In genomic region chr9:105553629-105554438, GRCm38 (mm10) we compare ENCODE assay signal across 9 mouse cellular contexts. TPM values are rescaled to one million over a fixed set of nuclear protein-coding genes. Genes with fewer than 3 reads are reported as not detected.
DNase-seq lines count a peak whose midpoint lies in the region; ATAC-seq and TF ChIP-seq lines count a peak whose summit lies in the region.
"Had no signal": no experiment of that assay in that cellular context is flagged by ENCODE, and none has a peak within 500 bp of the region (broad histone marks: within the 10 kb centered on the region; RNA-seq: fewer than 3 reads in every experiment).

No protein-coding gene starts in this region.

- peak overlapping the region; percentile 34 for H3K4me2 ChIP-seq in lung, embryonic 14.5 days
- H3K4me2 ChIP-seq in embryonic facial prominence, embryonic 11.5 days (ENCODE audit: low read depth, low read length), result peak overlapping the region; percentile 23
- peak overlapping the region; percentile 53 for H3K4me2 ChIP-seq in intestine, embryonic 16.5 days (ENCODE audit: low read depth, low read length)
- H3K4me2 ChIP-seq in neural tube, embryonic 13.5 days, result peak overlapping the region; percentile 47

- no peaks in the 10 kb centered on the region for H3K36me3 ChIP-seq in lung, embryonic 14.5 days (ENCODE audit: insufficient read depth)
- H3K36me3 ChIP-seq in embryonic facial prominence, embryonic 11.5 days (replicated peaks; ENCODE audit: control insufficient read depth, insufficient read depth, low read depth, low read length), result no peaks in the 10 kb centered on the region
- no peaks in the 10 kb centered on the region for H3K36me3 ChIP-seq in intestine, embryonic 16.5 days (ENCODE audit: control insufficient read depth, insufficient read depth, low read length)
- H3K36me3 ChIP-seq in neural tube, embryonic 13.5 days, result no peaks in the 10 kb centered on the region

- no peak for ATAC-seq in lung, embryonic 14.5 days (ENCODE audit: insufficient read depth)
- no peak for ATAC-seq in embryonic facial prominence, embryonic 11.5 days (replicated peaks; ENCODE audit: insufficient number of reproducible peaks, low FRiP score, low TSS enrichment, low read depth)
- ATAC-seq in intestine, embryonic 16.5 days, result peak; percentile 31; the same call in 1 of the 2 replicates
- ATAC-seq in neural tube, embryonic 13.5 days (ENCODE audit: low read depth), result 0 out of 2 replicates have a peak, but pooled peaks have one; percentile 9

- H3K9me3 ChIP-seq in lung, embryonic 14.5 days (ENCODE audit: low read depth, low read length), result no peaks in the 10 kb centered on the region
- H3K9me3 ChIP-seq in embryonic facial prominence, embryonic 11.5 days (replicated peaks; ENCODE audit: control insufficient read depth, low read length), result no peaks in the 10 kb centered on the region
- H3K9me3 ChIP-seq in intestine, embryonic 16.5 days (ENCODE audit: control insufficient read depth, low read length), result no peaks in the 10 kb centered on the region
- no peaks in the 10 kb centered on the region for H3K9me3 ChIP-seq in neural tube, embryonic 13.5 days

- no peak overlapping the region; the same call in 1 of the 2 replicates for H3K27ac ChIP-seq in lung, embryonic 14.5 days (ENCODE audit: low read depth)
- H3K27ac ChIP-seq in embryonic facial prominence, embryonic 11.5 days (replicated peaks; ENCODE audit: low read depth, low read length), result no peak overlapping the region
- no peak overlapping the region; the same call in 1 of the 2 replicates for H3K27ac ChIP-seq in intestine, embryonic 16.5 days (ENCODE audit: low read length)
- peak overlapping the region; percentile 84 for H3K27ac ChIP-seq in neural tube, embryonic 13.5 days (replicated peaks)
- H3K27ac ChIP-seq: macrophage had no signal

- no peaks in the 10 kb centered on the region for H3K27me3 ChIP-seq in lung, embryonic 14.5 days (ENCODE audit: insufficient read depth, low read length)
- H3K27me3 ChIP-seq in embryonic facial prominence, embryonic 11.5 days (ENCODE audit: control insufficient read depth, insufficient read depth, low read length), result no peaks in the 10 kb centered on the region
- no peaks in the 10 kb centered on the region for H3K27me3 ChIP-seq in intestine, embryonic 16.5 days (replicated peaks; ENCODE audit: control insufficient read depth, insufficient read depth, low read length)
- H3K27me3 ChIP-seq in neural tube, embryonic 13.5 days, result no peaks in the 10 kb centered on the region

- peak; percentile 39 for DNase-seq in lung, embryonic 14.5 days
- DNase-seq in lung, postnatal 36 days, result no peak
- DNase-seq in embryonic facial prominence, embryonic 11.5 days (ENCODE audit: low spot score), result peak; percentile 22
- DNase-seq in thymus, postnatal 0 days (ENCODE audit: low spot score), result no peak
- no peak for DNase-seq in ovary, postnatal 10 days (ENCODE audit: low spot score)
- DNase-seq in gastrocnemius, postnatal 10 days, result no peak

- TF ChIP-seq CTCF in lung, embryonic 14.5 days (IDR thresholded peaks at IDR 0.05; ENCODE audit: low read depth), result no peak

- H3K4me3 ChIP-seq in lung, embryonic 14.5 days (ENCODE audit: low read depth, low read length), result no peak overlapping the region
- H3K4me3 ChIP-seq in embryonic facial prominence, embryonic 11.5 days (ENCODE audit: low read depth, low read length), result no peak overlapping the region; the same call in 1 of the 2 replicates
- peak overlapping the region; percentile 18 for H3K4me3 ChIP-seq in intestine, embryonic 16.5 days (ENCODE audit: low read length)
- peak overlapping the region; percentile 19 for H3K4me3 ChIP-seq in neural tube, embryonic 13.5 days

- no peak overlapping the region for H3K9ac ChIP-seq in lung, embryonic 14.5 days
- peak overlapping the region; percentile 39 for H3K9ac ChIP-seq in embryonic facial prominence, embryonic 11.5 days (replicated peaks; ENCODE audit: low read length)
- H3K9ac ChIP-seq in intestine, embryonic 16.5 days (ENCODE audit: low read depth, low read length), result 0 out of 2 replicates have a peak overlapping the region, but pooled peaks have one; percentile 14
- H3K9ac ChIP-seq in neural tube, embryonic 13.5 days, result peak overlapping the region; percentile 57

- 20% methylated on average over 24 of the region's 24 CpGs for WGBS in lung, embryonic 14.5 days
- 23% methylated on average over 24 of the region's 24 CpGs for WGBS in embryonic facial prominence, embryonic 11.5 days
- WGBS in intestine, embryonic 16.5 days, result 19% methylated on average over 24 of the region's 24 CpGs
- WGBS in neural tube, embryonic 13.5 days, result 8% methylated on average over 24 of the region's 24 CpGs

- peaks cover 13% of the 10 kb centered on the region; the same call in 1 of the 2 replicates for H3K4me1 ChIP-seq in lung, embryonic 14.5 days (ENCODE audit: insufficient read depth)
- no peaks in the 10 kb centered on the region for H3K4me1 ChIP-seq in embryonic facial prominence, embryonic 11.5 days (ENCODE audit: control insufficient read depth, insufficient read depth, low read length)
- H3K4me1 ChIP-seq in intestine, embryonic 16.5 days (ENCODE audit: control insufficient read depth, insufficient read depth, low read length), result peaks cover 19% of the 10 kb centered on the region
- peaks cover 40% of the 10 kb centered on the region for H3K4me1 ChIP-seq in neural tube, embryonic 13.5 days (replicated peaks)

RNA-seq across cellular contexts. Expression of gene Atp2c1, which starts 26.7 kb away (rescaled TPM):
- polyA plus RNA-seq in lung, embryonic 14.5 days (2014; fragmentation: Nextera tagmentation; extraction: Ambion mirVana), result 74.3 and 74.9 TPM in 2 replicates
- 63.9 and 67.5 TPM in 2 replicates for polyA plus RNA-seq in embryonic facial prominence, embryonic 11.5 days (2014; fragmentation: Nextera tagmentation; extraction: Ambion mirVana)
- 39.7 and 48.9 TPM in 2 replicates for polyA plus RNA-seq in intestine, embryonic 16.5 days (2015; fragmentation: Nextera tagmentation; extraction: Ambion mirVana)
- 97.1 and 100 TPM in 2 replicates for polyA plus RNA-seq in neural tube, embryonic 13.5 days (2015; fragmentation: Nextera tagmentation; extraction: Ambion mirVana)
- polyA plus RNA-seq in thymus, postnatal 0 days (2015; fragmentation: Nextera tagmentation; extraction: Ambion mirVana), result 28.8 and 37.7 TPM in 2 replicates
- 10 to 100 TPM; 35.7 to 47.4 TPM for total RNA-seq in gastrocnemius, postnatal 10 days (2021)

Comparison
In these comparisons a context has a peak if more than half of its experiments do, and no peak if none do; other contexts are left out.
1. DNase-seq: peak in lung, embryonic 14.5 days (single experiment) and embryonic facial prominence, embryonic 11.5 days (single experiment); none in lung, postnatal 36 days (single experiment), thymus, postnatal 0 days (single experiment), ovary, postnatal 10 days (single experiment) and gastrocnemius, postnatal 10 days (single experiment).
2. ATAC-seq: peak in intestine, embryonic 16.5 days (single experiment) and neural tube, embryonic 13.5 days (single experiment); none in lung, embryonic 14.5 days (single experiment) and embryonic facial prominence, embryonic 11.5 days (single experiment).
3. H3K4me3 ChIP-seq: peak in intestine, embryonic 16.5 days (single experiment) and neural tube, embryonic 13.5 days (single experiment); none in lung, embryonic 14.5 days (single experiment) and embryonic facial prominence, embryonic 11.5 days (single experiment).
4. Peak in every context shown above with its lines, with median percentiles within 50 percentile points of each other: H3K4me2 ChIP-seq.